Mouse (Mus musculus) c-Kit-positive CD71-negative TER-119-negative erythroid progenitor cells, embryonic 14.5 days (primary cell): ENCODE measurements at regions not wholly inside any gene's neighbourhood (a gene's known extent, or its start where the extent isn't known, plus 50 kb on each side); places are given as distances from the start of the nearest gene placed in this dataset.

Source experiments
- DNase-seq: peaks from one replicate; pipeline ENCODE4 v3.0.0-alpha.2; 2013; ENCODE audit warnings: low read depth

DNA sequence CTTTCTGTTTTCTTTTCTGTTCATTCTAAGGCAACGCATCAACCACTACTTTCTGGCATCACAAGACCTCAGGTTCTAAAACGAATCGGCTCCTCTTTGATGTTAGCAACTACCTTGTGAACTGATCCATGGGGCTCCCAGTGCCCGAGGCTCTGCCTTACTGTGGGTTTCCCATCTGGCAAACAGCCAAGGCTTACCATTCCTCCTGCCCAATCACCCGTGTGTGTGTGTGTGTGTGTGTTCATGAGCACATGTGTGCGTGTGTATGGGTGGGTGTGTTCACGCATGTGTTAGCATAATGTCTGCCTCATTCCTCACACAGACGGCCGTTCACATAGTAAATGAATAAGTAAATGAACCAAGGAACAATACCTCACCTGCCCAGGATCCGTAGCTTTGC lies 138.3 kb upstream of the Lpp start:
- no peak for DNase-seq

- no peak for DNase-seq
These were observed 138.7 kb upstream of the Lpp start for GRCm38 (mm10) chr16:24254590-24254989.

DNA sequence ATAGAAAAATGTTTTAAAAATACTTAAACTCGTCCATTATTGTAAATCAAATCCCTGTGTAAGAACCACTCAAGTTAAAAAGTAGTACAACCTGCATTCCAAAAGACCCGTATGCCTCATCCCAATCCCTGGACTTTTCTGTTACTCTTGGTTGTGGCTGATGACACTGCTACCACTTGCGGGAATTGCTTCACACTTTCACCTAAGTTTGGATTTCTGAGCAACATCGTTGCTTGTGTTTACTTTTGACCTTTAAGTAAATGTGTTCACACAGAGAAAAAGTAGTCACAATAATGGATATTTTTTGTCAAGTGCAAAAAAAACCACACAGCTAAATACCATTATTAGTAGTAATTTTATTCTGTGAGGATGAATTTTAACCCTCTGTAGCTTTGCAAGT lies 139.2 kb upstream of the Lpp start:
- no peak for DNase-seq

DNA sequence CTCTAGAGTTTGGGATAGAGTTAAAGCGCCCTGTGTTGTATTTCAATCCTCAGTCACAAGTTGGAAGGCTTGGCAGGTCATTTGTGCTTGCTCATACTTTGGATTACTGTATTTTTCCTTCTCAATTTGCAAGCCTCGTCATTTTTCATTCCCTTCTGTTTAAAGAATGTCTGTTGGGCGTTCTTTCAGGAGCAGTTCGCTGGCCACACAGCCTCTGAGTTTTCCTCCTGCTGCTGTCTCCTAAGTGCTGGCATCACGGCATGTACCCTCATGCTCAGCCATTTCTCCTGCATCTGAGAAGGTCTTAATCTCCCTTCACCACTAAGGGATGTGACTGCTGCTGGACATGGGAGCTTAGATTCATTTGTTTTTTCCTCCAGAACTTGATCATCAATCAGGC lies 146.0 kb upstream of the Lpp start:
- no peak for DNase-seq

DNA sequence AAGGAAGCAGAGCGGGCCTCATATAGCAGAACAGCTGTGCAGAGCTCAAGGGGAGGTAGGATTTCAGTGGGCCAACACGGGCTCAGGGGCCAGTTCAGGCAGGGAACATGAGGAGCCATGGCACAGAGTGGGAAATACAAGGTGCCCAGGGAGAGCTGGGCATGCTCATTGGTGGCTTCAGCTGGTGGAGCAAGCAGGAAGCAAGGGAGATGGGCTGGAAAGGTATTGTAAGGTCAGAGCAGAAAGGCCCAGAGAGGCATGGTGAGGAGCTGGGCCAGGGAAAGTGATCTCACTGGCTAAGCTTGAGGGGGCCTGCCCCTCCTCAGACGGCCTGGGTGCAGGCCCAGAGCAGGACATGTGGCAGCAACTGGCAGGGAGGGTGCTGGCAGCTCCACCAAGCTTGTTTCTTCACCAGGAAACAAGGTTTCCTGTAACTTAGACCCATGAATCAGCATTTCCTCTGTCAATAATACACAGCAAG lies 155.2 kb upstream of the Lpp start:
- DNase-seq = no peak

DNA sequence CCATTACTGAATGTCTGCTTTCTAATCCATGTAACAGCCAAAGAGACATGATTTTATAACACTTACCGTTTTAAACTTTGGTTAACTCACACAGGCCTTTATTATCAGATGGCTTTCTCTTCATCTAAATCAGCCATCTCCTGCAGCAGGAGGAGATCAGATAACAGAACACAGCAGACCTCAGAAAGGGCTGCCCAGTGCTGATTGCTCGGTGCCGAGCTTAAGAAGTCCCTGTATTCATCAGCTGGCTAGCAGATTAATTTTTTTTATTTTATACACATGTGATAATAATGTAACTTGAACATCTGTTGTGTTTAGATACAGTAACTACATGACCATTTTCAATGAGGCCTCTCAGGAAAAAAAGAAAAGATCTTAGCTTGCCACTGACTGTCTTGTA lies 155.9 kb upstream of the Lpp start:
- DNase-seq = no peak

- DNase-seq = no peak
These were observed 156.3 kb upstream of the Lpp start for GRCm38 (mm10) chr16:24237013-24237412.

- DNase-seq = no peak
These were observed 156.8 kb upstream of the Lpp start for GRCm38 (mm10) chr16:24236511-24236910.

- no peak for DNase-seq
These were observed 158.5 kb upstream of the Lpp start for GRCm38 (mm10) chr16:24234795-24235194.

GRCm38 (mm10) chr16:24232001-24232530 lies 161.2 kb upstream of the Lpp start:
- DNase-seq = no peak

GRCm38 (mm10) chr16:24231506-24231905 lies 161.8 kb upstream of the Lpp start:
- DNase-seq = no peak

GRCm38 (mm10) chr16:24229002-24229607 lies 164.2 kb upstream of the Lpp start:
- DNase-seq = no peak

GRCm38 (mm10) chr16:24225897-24226296 lies 167.4 kb upstream of the Lpp start:
- DNase-seq = no peak

GRCm38 (mm10) chr16:24225090-24225489 lies 168.2 kb upstream of the Lpp start:
- DNase-seq = no peak

DNA sequence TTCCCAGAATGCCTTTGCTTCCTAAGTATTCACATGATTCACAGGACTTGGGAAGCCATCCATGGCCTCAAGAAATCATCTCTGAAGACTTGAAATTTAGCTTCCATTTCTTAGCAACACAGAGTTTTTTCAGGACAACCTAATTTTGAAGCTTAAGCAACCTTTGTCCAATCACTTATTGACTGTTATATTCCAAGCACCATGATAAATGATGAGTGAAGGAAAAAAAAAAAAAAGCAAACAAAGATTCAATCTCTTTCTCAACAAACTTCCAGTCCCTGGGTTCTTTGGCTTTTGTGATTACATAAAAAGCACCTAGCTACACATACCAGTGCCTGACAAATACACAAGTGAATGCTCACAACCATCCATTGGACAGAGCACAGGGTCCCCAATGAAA lies 169.4 kb upstream of the Lpp start:
- no peak for DNase-seq

GRCm38 (mm10) chr16:24223527-24223880 lies 169.8 kb upstream of the Lpp start:
- no peak for DNase-seq

- no peak for DNase-seq
These were observed 170.4 kb upstream of the Lpp start for GRCm38 (mm10) chr16:24222759-24223526.

DNA sequence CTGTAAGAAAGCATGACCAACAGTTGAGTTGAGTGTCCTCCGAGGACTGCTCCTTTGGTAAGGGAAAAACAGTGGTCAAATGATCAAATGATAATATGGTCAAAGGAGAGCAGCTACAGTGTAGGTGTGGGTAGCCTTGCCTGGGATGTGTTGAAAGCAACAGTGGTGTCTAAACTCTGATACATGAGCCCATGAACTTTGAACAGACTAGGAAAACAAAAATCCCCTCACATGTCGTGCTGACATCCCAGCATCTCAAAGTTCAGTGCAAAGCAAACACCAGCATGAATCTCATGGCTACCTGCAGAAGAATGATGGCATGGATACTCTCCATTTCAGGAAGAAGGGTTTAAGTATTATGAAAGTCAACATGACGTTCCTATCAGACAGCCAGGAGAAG lies 171.3 kb upstream of the Lpp start:
- DNase-seq = no peak

GRCm38 (mm10) chr16:24220613-24221012 lies 172.7 kb upstream of the Lpp start:
- no peak for DNase-seq

DNA sequence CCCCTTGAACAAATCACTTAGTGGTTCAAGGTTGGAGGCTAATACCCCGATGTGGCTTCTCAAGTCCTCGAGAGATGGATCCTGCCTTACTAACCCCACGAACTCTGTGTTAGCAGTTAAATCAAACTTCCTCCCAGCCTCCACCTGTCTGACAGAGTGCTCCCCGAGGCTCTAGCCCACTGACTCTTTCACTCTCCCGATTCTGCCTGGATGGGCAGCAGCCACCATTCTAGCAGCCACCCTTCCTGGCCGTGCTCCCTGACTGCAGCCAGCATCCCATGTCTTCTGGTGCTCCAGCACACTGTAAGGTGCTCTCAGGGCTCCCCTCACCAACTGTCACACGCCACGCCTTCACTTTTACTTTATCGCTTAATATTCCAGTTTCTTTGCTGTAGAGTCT lies 173.6 kb upstream of the Lpp start:
- no peak for DNase-seq

- DNase-seq = no peak
These were observed 174.5 kb upstream of the Lpp start for GRCm38 (mm10) chr16:24218850-24219185.

GRCm38 (mm10) chr16:24218162-24218849 lies 175.0 kb upstream of the Lpp start:
- no peak for DNase-seq

- no peak for DNase-seq
These were observed 176.5 kb upstream of the Lpp start for GRCm38 (mm10) chr16:24216828-24217227.
